Mouse (Mus musculus) right cerebral cortex, adult 18-20 months (tissue): ENCODE data around the gene Dlg3.

Experiments used
- DNase-seq: peaks from one replicate; pipeline ENCODE4 v3.0.0; 2022; ENCODE audit warnings: mixed read lengths

Gene Dlg3

GRCm38 (mm10) chrX:100797851-100798527 lies 30.5 kb downstream of the Dlg3 start:
- peak; percentile 71 for DNase-seq

GRCm38 (mm10) chrX:100800643-100801042 lies 33.1 kb downstream of the Dlg3 start:
- no peak for DNase-seq

GRCm38 (mm10) chrX:100802034-100802433 lies 34.5 kb downstream of the Dlg3 start:
- no peak for DNase-seq

- DNase-seq: no peak
Observed at GRCm38 (mm10) chrX:100811129-100811528, 43.6 kb downstream of the Dlg3 start.

- DNase-seq: no peak
Observed at GRCm38 (mm10) chrX:100814139-100814538, 46.6 kb downstream of the Dlg3 start.

GRCm38 (mm10) chrX:100815766-100816165 lies 48.2 kb downstream of the Dlg3 start:
- DNase-seq: no peak

- DNase-seq: no peak
Observed at GRCm38 (mm10) chrX:100818681-100819080, 51.2 kb downstream of the Dlg3 start.

- DNase-seq: no peak
Observed at GRCm38 (mm10) chrX:100821149-100821548, 53.6 kb downstream of the Dlg3 start.

- DNase-seq: no peak
Observed at GRCm38 (mm10) chrX:100825557-100825956, 58.0 kb downstream of the Dlg3 start.

- DNase-seq: no peak
Observed at GRCm38 (mm10) chrX:100832806-100833205, 65.3 kb downstream of the Dlg3 start.

- no peak for DNase-seq
Observed at GRCm38 (mm10) chrX:100839211-100839610, 71.7 kb downstream of the Dlg3 start.
